Mouse (Mus musculus): ENCODE data around the gene Zfhx2.

DNA sequence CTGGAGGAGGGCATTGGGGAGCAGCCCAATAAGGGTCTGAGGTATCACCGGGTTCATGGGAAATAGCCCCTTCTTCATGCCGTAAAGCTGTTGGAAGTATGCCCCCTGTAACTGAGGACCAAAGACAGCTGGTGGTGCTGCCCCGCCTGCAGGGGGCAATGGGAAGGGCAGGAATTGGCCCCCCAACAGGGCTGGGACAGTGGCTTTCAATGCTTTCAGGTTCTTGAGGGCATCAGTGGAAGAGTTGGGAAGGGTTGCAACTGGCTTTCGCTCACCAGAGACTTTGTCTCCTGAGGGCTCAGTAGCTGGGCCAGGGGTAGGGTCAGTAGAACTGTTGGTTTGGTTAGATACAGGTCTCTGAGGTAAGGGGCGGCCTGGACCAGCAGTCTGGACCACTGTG is 29.0 kb downstream of the Zfhx2 start:
- no peak for TF ChIP-seq POLR2A (IDR thresholded peaks at IDR 0.05; ENCODE audit: borderline replicate concordance, extremely low read depth, insufficient read depth, insufficient read length, poor library complexity, severe bottlenecking)
- TF ChIP-seq CTCF (IDR thresholded peaks at IDR 0.05; ENCODE audit: borderline replicate concordance, extremely low read depth, insufficient read depth, insufficient read length) = no peak
